Mouse (Mus musculus): ENCODE measurements around the gene Helb. TPM values are rescaled to one million over a fixed set of nuclear protein-coding genes. Genes with fewer than 3 reads are reported as not detected.

The Helb gene
- 3.8 and 4.8 TPM in 2 replicates for polyA plus RNA-seq (2015; fragmentation: Nextera tagmentation; extraction: Ambion mirVana)

- Histone ChIP-seq H3K4me1 (replicated peaks; ENCODE audit: control insufficient read depth, insufficient read depth, low read length) (peaks cover 6% of the 10 kb centered on the region), H3K36me3 (ENCODE audit: control insufficient read depth, insufficient read depth) (no peaks in the 10 kb centered on the region), H3K4me3 (replicated peaks; ENCODE audit: low read length) (peak within 1 kb of the TSS; percentile 70), H3K27me3 (replicated peaks; ENCODE audit: control insufficient read depth, insufficient read depth, low read length) (no peaks in the 10 kb centered on the region), H3K9ac (replicated peaks; ENCODE audit: low read depth, low read length) (peak within 1 kb of the TSS; percentile 62), H3K4me2 (ENCODE audit: low read length) (peak within 1 kb of the TSS; percentile 64), H3K27ac (ENCODE audit: low read length) (peak within 1 kb of the TSS; percentile 36; the same call in 1 of the 2 replicates), H3K9me3 (ENCODE audit: control insufficient read depth, low read length) (no peaks in the 10 kb centered on the region)
- WGBS, result under 1% methylated on average over 55 of the region's 55 CpGs
- ATAC-seq, result peak; percentile 100
These were observed at the start of gene Helb for GRCm38 (mm10) chr10:120112507-120113396. TSS of gene Helb (minus strand) at chr10:120112987.

GRCm38 (mm10) chr10:120160533-120160932 lies 47.7 kb upstream of the Helb start:
- Histone ChIP-seq H3K9ac (replicated peaks; ENCODE audit: low read depth, low read length) (no peak overlapping the region), H3K27me3 (replicated peaks; ENCODE audit: control insufficient read depth, insufficient read depth, low read length) (no peaks in the 10 kb centered on the region), H3K4me3 (replicated peaks; ENCODE audit: low read length) (no peak overlapping the region), H3K9me3 (ENCODE audit: control insufficient read depth, low read length) (no peaks in the 10 kb centered on the region), H3K36me3 (ENCODE audit: control insufficient read depth, insufficient read depth) (no peaks in the 10 kb centered on the region), H3K27ac (ENCODE audit: low read length) (no peak overlapping the region), H3K4me1 (replicated peaks; ENCODE audit: control insufficient read depth, insufficient read depth, low read length) (no peaks in the 10 kb centered on the region), H3K4me2 (ENCODE audit: low read length) (no peak overlapping the region)
- 81% methylated on average over 9 of the region's 9 CpGs for WGBS
- no peak for ATAC-seq

GRCm38 (mm10) chr10:120153911-120154310 lies 41.1 kb upstream of the Helb start:
- Histone ChIP-seq H3K9ac (replicated peaks; ENCODE audit: low read depth, low read length) (no peak overlapping the region), H3K4me3 (replicated peaks; ENCODE audit: low read length) (no peak overlapping the region), H3K27ac (ENCODE audit: low read length) (no peak overlapping the region), H3K27me3 (replicated peaks; ENCODE audit: control insufficient read depth, insufficient read depth, low read length) (no peaks in the 10 kb centered on the region), H3K36me3 (ENCODE audit: control insufficient read depth, insufficient read depth) (no peaks in the 10 kb centered on the region), H3K4me1 (replicated peaks; ENCODE audit: control insufficient read depth, insufficient read depth, low read length) (no peaks in the 10 kb centered on the region), H3K9me3 (ENCODE audit: control insufficient read depth, low read length) (no peaks in the 10 kb centered on the region), H3K4me2 (ENCODE audit: low read length) (no peak overlapping the region)
- 85% methylated on average over 2 of the region's 2 CpGs for WGBS
- no peak for ATAC-seq

- Histone ChIP-seq H3K9ac (replicated peaks; ENCODE audit: low read depth, low read length) (no peak overlapping the region), H3K4me1 (replicated peaks; ENCODE audit: control insufficient read depth, insufficient read depth, low read length) (no peaks in the 10 kb centered on the region), H3K27ac (ENCODE audit: low read length) (no peak overlapping the region), H3K36me3 (ENCODE audit: control insufficient read depth, insufficient read depth) (no peaks in the 10 kb centered on the region), H3K4me2 (ENCODE audit: low read length) (no peak overlapping the region), H3K9me3 (ENCODE audit: control insufficient read depth, low read length) (no peaks in the 10 kb centered on the region), H3K4me3 (replicated peaks; ENCODE audit: low read length) (no peak overlapping the region), H3K27me3 (replicated peaks; ENCODE audit: control insufficient read depth, insufficient read depth, low read length) (no peaks in the 10 kb centered on the region)
- WGBS, result 94% methylated on average over 7 of the region's 7 CpGs
- ATAC-seq, result no peak
These were observed 38.9 kb upstream of the Helb start for GRCm38 (mm10) chr10:120151672-120152071.

- H3K4me3 ChIP-seq (replicated peaks; ENCODE audit: low read length), result no peak overlapping the region
- 70% methylated on average over 10 of the region's 10 CpGs for WGBS
- no peak for ATAC-seq
- no peak overlapping the region for H3K27ac ChIP-seq (ENCODE audit: low read length)
- H3K4me1 ChIP-seq (replicated peaks; ENCODE audit: control insufficient read depth, insufficient read depth, low read length), result no peaks in the 10 kb centered on the region
- H3K36me3 ChIP-seq (ENCODE audit: control insufficient read depth, insufficient read depth), result no peaks in the 10 kb centered on the region
- peaks cover 4% of the 10 kb centered on the region; the same call in 1 of the 2 replicates for H3K9me3 ChIP-seq (ENCODE audit: control insufficient read depth, low read length)
- H3K4me2 ChIP-seq (ENCODE audit: low read length), result no peak overlapping the region
- H3K9ac ChIP-seq (replicated peaks; ENCODE audit: low read depth, low read length), result no peak overlapping the region
- no peaks in the 10 kb centered on the region for H3K27me3 ChIP-seq (replicated peaks; ENCODE audit: control insufficient read depth, insufficient read depth, low read length)
These were observed 28.2 kb upstream of the Helb start for GRCm38 (mm10) chr10:120140916-120141516.

GRCm38 (mm10) chr10:120140193-120140592 lies 27.4 kb upstream of the Helb start:
- Histone ChIP-seq H3K9me3 (ENCODE audit: control insufficient read depth, low read length) (peaks cover 4% of the 10 kb centered on the region; the same call in 1 of the 2 replicates), H3K27me3 (replicated peaks; ENCODE audit: control insufficient read depth, insufficient read depth, low read length) (no peaks in the 10 kb centered on the region), H3K36me3 (ENCODE audit: control insufficient read depth, insufficient read depth) (no peaks in the 10 kb centered on the region), H3K4me3 (replicated peaks; ENCODE audit: low read length) (no peak overlapping the region), H3K27ac (ENCODE audit: low read length) (no peak overlapping the region), H3K4me1 (replicated peaks; ENCODE audit: control insufficient read depth, insufficient read depth, low read length) (no peaks in the 10 kb centered on the region), H3K4me2 (ENCODE audit: low read length) (no peak overlapping the region), H3K9ac (replicated peaks; ENCODE audit: low read depth, low read length) (no peak overlapping the region)
- ATAC-seq, result no peak
- 61% methylated on average over 4 of the region's 4 CpGs for WGBS

- no peaks in the 10 kb centered on the region for H3K27me3 ChIP-seq (replicated peaks; ENCODE audit: control insufficient read depth, insufficient read depth, low read length)
- no peaks in the 10 kb centered on the region for H3K9me3 ChIP-seq (ENCODE audit: control insufficient read depth, low read length)
- no peak overlapping the region for H3K4me2 ChIP-seq (ENCODE audit: low read length)
- H3K4me3 ChIP-seq (replicated peaks; ENCODE audit: low read length), result no peak overlapping the region
- peaks cover 6% of the 10 kb centered on the region for H3K4me1 ChIP-seq (replicated peaks; ENCODE audit: control insufficient read depth, insufficient read depth, low read length)
- WGBS, result 84% methylated on average over 12 of the region's 12 CpGs
- no peak overlapping the region for H3K27ac ChIP-seq (ENCODE audit: low read length)
- no peak overlapping the region for H3K9ac ChIP-seq (replicated peaks; ENCODE audit: low read depth, low read length)
- no peaks in the 10 kb centered on the region for H3K36me3 ChIP-seq (ENCODE audit: control insufficient read depth, insufficient read depth)
- no peak for ATAC-seq
These were observed 23.3 kb upstream of the Helb start for GRCm38 (mm10) chr10:120136020-120136562.

GRCm38 (mm10) chr10:120133697-120134096 lies 20.9 kb upstream of the Helb start:
- ATAC-seq, result peak; percentile 68; the same call in 1 of the 2 replicates
- 36% methylated on average over 11 of the region's 11 CpGs for WGBS
- Histone ChIP-seq H3K9ac (replicated peaks; ENCODE audit: low read depth, low read length) (no peak overlapping the region), H3K4me3 (replicated peaks; ENCODE audit: low read length) (no peak overlapping the region), H3K36me3 (ENCODE audit: control insufficient read depth, insufficient read depth) (no peaks in the 10 kb centered on the region), H3K27me3 (replicated peaks; ENCODE audit: control insufficient read depth, insufficient read depth, low read length) (no peaks in the 10 kb centered on the region), H3K27ac (ENCODE audit: low read length) (no peak overlapping the region), H3K4me2 (ENCODE audit: low read length) (no peak overlapping the region), H3K4me1 (replicated peaks; ENCODE audit: control insufficient read depth, insufficient read depth, low read length) (peaks cover 6% of the 10 kb centered on the region), H3K9me3 (ENCODE audit: control insufficient read depth, low read length) (no peaks in the 10 kb centered on the region)

- Histone ChIP-seq H3K4me3 (replicated peaks; ENCODE audit: low read length) (no peak overlapping the region), H3K27ac (ENCODE audit: low read length) (no peak overlapping the region), H3K9ac (replicated peaks; ENCODE audit: low read depth, low read length) (no peak overlapping the region), H3K4me2 (ENCODE audit: low read length) (no peak overlapping the region), H3K27me3 (replicated peaks; ENCODE audit: control insufficient read depth, insufficient read depth, low read length) (no peaks in the 10 kb centered on the region), H3K36me3 (ENCODE audit: control insufficient read depth, insufficient read depth) (no peaks in the 10 kb centered on the region), H3K4me1 (replicated peaks; ENCODE audit: control insufficient read depth, insufficient read depth, low read length) (peaks cover 6% of the 10 kb centered on the region), H3K9me3 (ENCODE audit: control insufficient read depth, low read length) (no peaks in the 10 kb centered on the region)
- 64% methylated on average over 16 of the region's 16 CpGs for WGBS
- ATAC-seq, result no peak
These were observed 17.8 kb upstream of the Helb start for GRCm38 (mm10) chr10:120130621-120131020.
